Mouse (Mus musculus): ENCODE results near the gene Gabra3.

The Gabra3 gene

GRCm38 (mm10) chrX:72656230-72656898, at the start of gene Gabra3:
Gene Gabra3 (minus strand): TSS chrX:72656848.
- DNase-seq (ENCODE audit: low read depth), result no peak

- DNase-seq (ENCODE audit: low read depth), result no peak
Observed at GRCm38 (mm10) chrX:72655789-72656188, 859 bp downstream of the Gabra3 start.

- DNase-seq (ENCODE audit: low read depth), result no peak
Observed at GRCm38 (mm10) chrX:72655381-72655780, 1.3 kb downstream of the Gabra3 start.

GRCm38 (mm10) chrX:72650688-72651087, 6.0 kb downstream of the Gabra3 start:
- no peak for DNase-seq (ENCODE audit: low read depth)

- no peak for DNase-seq (ENCODE audit: low read depth)
Observed at GRCm38 (mm10) chrX:72644691-72645090, 12.0 kb downstream of the Gabra3 start.

- no peak for DNase-seq (ENCODE audit: low read depth)
Observed at GRCm38 (mm10) chrX:72497284-72497683, 159.4 kb downstream of the Gabra3 start.

GRCm38 (mm10) chrX:72489806-72490205, 166.8 kb downstream of the Gabra3 start:
- no peak for DNase-seq (ENCODE audit: low read depth)

GRCm38 (mm10) chrX:72386758-72387157, 269.9 kb downstream of the Gabra3 start, which contains the start of gene Magea10:
Gene Magea10 (minus strand): TSS chrX:72386858.
- no peak for DNase-seq (ENCODE audit: low read depth)

Measured in naive thymus-derived CD4-positive, alpha-beta T cell, adult 2 months (primary cell).